Mouse (Mus musculus) spleen, adult 12 weeks (tissue): Measurements from ENCODE around the gene Vps37b.

Experiments
- DNase-seq: peaks from one replicate; pipeline ENCODE4 v3.0.0; 2022; ENCODE audit warnings: low spot score

Gene Vps37b

GRCm38 (mm10) chr5:124001274-124001673, 30.8 kb downstream of the Vps37b start:
- no peak for DNase-seq

GRCm38 (mm10) chr5:124000824-124001223, 31.2 kb downstream of the Vps37b start:
- DNase-seq = peak; percentile 77

GRCm38 (mm10) chr5:123998370-123998769, 33.7 kb downstream of the Vps37b start:
- no peak for DNase-seq

- DNase-seq = no peak
Measured at GRCm38 (mm10) chr5:123997811-123998210, 34.3 kb downstream of the Vps37b start.

- no peak for DNase-seq
Measured at GRCm38 (mm10) chr5:123997211-123997751, 34.8 kb downstream of the Vps37b start.

- DNase-seq = no peak
Measured at GRCm38 (mm10) chr5:123996695-123997094, 35.4 kb downstream of the Vps37b start.

- DNase-seq = peak; percentile 36
Measured at GRCm38 (mm10) chr5:123996194-123996593, 35.9 kb downstream of the Vps37b start.

- no peak for DNase-seq
Measured at GRCm38 (mm10) chr5:123995388-123995787, 36.7 kb downstream of the Vps37b start.

GRCm38 (mm10) chr5:123994468-123994867, 37.6 kb downstream of the Vps37b start:
- no peak for DNase-seq

- no peak for DNase-seq
Measured at GRCm38 (mm10) chr5:123993263-123994036, 38.6 kb downstream of the Vps37b start.

- DNase-seq = peak; percentile 70
Measured at GRCm38 (mm10) chr5:123992794-123993193, 39.3 kb downstream of the Vps37b start.

- no peak for DNase-seq
Measured at GRCm38 (mm10) chr5:123992193-123992637, 39.9 kb downstream of the Vps37b start.

- DNase-seq = no peak
Measured at GRCm38 (mm10) chr5:123991321-123991720, 40.7 kb downstream of the Vps37b start.

GRCm38 (mm10) chr5:123989941-123990885, 41.9 kb downstream of the Vps37b start:
- DNase-seq = no peak

GRCm38 (mm10) chr5:123987511-123987910, 44.6 kb downstream of the Vps37b start:
- no peak for DNase-seq

GRCm38 (mm10) chr5:123986925-123987324, 45.1 kb downstream of the Vps37b start:
- DNase-seq = no peak

- DNase-seq = no peak
Measured at GRCm38 (mm10) chr5:123985434-123985833, 46.6 kb downstream of the Vps37b start.

GRCm38 (mm10) chr5:123982838-123983237, 49.2 kb downstream of the Vps37b start:
- DNase-seq = no peak

GRCm38 (mm10) chr5:123981250-123981554, 50.9 kb downstream of the Vps37b start:
- no peak for DNase-seq

GRCm38 (mm10) chr5:123980521-123981249, 51.4 kb downstream of the Vps37b start:
- no peak for DNase-seq

- DNase-seq = no peak
Measured at GRCm38 (mm10) chr5:123979980-123980369, 52.1 kb downstream of the Vps37b start.
